Mouse (Mus musculus) midbrain, embryonic 12.5 days (tissue): ENCODE measurements around the gene Kctd21. TPM values are rescaled to one million over a fixed set of nuclear protein-coding genes. Genes with fewer than 3 reads are reported as not detected.

ENCODE experiments used
- ATAC-seq: fragments of 200-750 bp; cut with Nextera tagmentation; 2 replicates; pipeline ENCODE4 v1.8.0; 2017; ENCODE audit warnings: low read depth, moderate TSS enrichment, moderate library complexity; ENCODE audit not compliant: low FRiP score
- H3K27ac ChIP-seq: fragments of 300-500 bp; sonication (generic); replicated peaks from 2 replicates; pipeline ENCODE4 v1.5.1; 2016; ENCODE audit warnings: mild to moderate bottlenecking
- H3K27me3 ChIP-seq: fragments of 300-500 bp; sonication (generic); 2 replicates; pipeline ENCODE4 v1.6.1; 2016; ENCODE audit warnings: mild to moderate bottlenecking
- H3K36me3 ChIP-seq: fragments of 300-500 bp; sonication (generic); 2 replicates; pipeline ENCODE4 v1.6.1; 2016
- H3K4me1 ChIP-seq: fragments of 300-500 bp; sonication (generic); 2 replicates; pipeline ENCODE4 v1.6.1; 2016
- H3K4me2 ChIP-seq: fragments of 300-500 bp; sonication (generic); replicated peaks from 2 replicates; pipeline ENCODE4 v1.6.1; 2016; ENCODE audit warnings: mild to moderate bottlenecking, moderate library complexity
- H3K4me3 ChIP-seq: fragments of 300-500 bp; sonication (generic); 2 replicates; pipeline ENCODE4 v1.5.1; 2016; ENCODE audit warnings: mild to moderate bottlenecking
- H3K9ac ChIP-seq: fragments of 300-500 bp; sonication (generic); replicated peaks from 2 replicates; pipeline ENCODE4 v1.6.1; 2016; ENCODE audit warnings: mild to moderate bottlenecking, moderate library complexity
- H3K9me3 ChIP-seq: fragments of 300-500 bp; sonication (generic); 2 replicates; pipeline ENCODE4 v1.6.1; 2016; ENCODE audit warnings: mild to moderate bottlenecking
- WGBS: fragments of 180-500 bp; shearing (Covaris S2); methylation state at CpG from one replicate; pipeline ENCODE4 v1.1.7; 2016; 5-methylcytosine and 5-hydroxymethylcytosine counted together
- polyA plus RNA-seq: library from polyadenylated mRNA; unstranded; fragments of >200 nt; fragmentation: Nextera tagmentation; extraction: Ambion mirVana; gene quantifications from 2 replicates; pipeline ENCODE4 v1.2.1, GENCODE M21; 2016

Kctd21 gene
- polyA plus RNA-seq, 1 experiment from 2014 or later, result 5.1 TPM

DNA sequence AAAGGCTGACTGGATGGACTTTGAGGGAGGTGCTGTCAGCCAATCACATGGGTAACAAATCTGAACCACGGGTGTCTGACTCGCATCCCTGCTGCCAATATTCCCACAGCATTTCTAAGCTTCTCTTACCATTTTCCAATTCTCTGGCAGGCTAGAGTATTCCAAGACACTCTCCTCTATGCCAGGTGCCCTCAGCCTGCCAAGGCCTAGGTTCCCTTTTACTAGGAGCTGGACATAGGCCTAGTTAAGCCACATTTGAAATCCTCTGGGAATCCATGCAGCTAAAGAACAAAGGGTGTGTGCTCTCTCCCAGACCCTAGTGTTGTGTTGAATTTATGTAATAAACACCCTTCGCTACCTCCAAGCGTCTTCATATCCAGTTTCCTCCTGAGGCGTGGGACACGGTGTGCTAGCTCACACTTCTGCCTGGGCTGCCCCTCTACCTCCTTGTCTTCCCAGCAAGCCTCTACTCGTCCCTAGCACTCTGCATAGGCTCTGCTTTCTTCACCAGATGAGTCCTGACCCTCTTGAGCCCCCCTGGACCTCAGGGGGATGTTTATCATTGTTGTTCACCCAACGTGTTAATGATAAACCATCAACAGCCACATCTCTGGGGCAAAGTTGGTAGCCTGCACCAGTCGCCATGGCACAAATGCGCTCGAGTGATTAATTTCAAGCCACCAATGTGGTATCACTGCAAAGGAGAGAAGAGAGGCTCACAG lies 19.8 kb downstream of the Kctd21 start:
- WGBS, result 87% methylated on average over 11 of the region's 11 CpGs
- H3K9ac ChIP-seq, result no peak overlapping the region
- 0 out of 2 replicates have a peak, but pooled peaks cover 3% of the 10 kb centered on the region for H3K27me3 ChIP-seq
- H3K27ac ChIP-seq, result no peak overlapping the region
- ATAC-seq, result no peak
- 0 out of 2 replicates have a peak, but pooled peaks cover 8% of the 10 kb centered on the region for H3K36me3 ChIP-seq
- H3K9me3 ChIP-seq, result no peaks in the 10 kb centered on the region
- H3K4me2 ChIP-seq, result no peak overlapping the region
- peaks cover 9% of the 10 kb centered on the region; the same call in 1 of the 2 replicates for H3K4me1 ChIP-seq
- no peak overlapping the region for H3K4me3 ChIP-seq

DNA sequence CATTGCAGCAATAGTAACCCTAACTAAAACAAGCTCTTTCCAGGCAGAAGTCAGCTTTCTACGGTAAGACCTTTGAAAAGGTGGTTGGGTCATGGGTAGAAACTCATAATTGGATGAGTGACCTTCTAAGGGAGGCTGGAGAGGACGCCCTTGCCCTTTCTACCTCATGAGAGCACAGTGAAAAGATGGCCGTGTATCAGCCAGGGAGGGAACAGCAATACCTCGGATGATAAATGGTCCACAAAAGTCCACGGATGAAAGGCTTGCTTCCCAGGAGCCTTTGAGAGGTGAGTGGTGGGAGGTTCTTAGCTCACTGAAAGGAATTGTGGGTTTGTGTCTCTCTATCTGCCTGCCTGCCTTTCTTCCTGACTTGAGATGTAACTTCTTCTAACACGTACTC lies 21.2 kb downstream of the Kctd21 start:
- Histone ChIP-seq H3K27ac (no peak overlapping the region), H3K36me3 (no peaks in the 10 kb centered on the region), H3K4me1 (peaks cover 9% of the 10 kb centered on the region; the same call in 1 of the 2 replicates), H3K9me3 (no peaks in the 10 kb centered on the region), H3K4me2 (no peak overlapping the region), H3K4me3 (no peak overlapping the region), H3K9ac (no peak overlapping the region), H3K27me3 (0 out of 2 replicates have a peak, but pooled peaks cover 3% of the 10 kb centered on the region)
- WGBS, result 88% methylated on average over 6 of the region's 6 CpGs
- no peak for ATAC-seq

DNA sequence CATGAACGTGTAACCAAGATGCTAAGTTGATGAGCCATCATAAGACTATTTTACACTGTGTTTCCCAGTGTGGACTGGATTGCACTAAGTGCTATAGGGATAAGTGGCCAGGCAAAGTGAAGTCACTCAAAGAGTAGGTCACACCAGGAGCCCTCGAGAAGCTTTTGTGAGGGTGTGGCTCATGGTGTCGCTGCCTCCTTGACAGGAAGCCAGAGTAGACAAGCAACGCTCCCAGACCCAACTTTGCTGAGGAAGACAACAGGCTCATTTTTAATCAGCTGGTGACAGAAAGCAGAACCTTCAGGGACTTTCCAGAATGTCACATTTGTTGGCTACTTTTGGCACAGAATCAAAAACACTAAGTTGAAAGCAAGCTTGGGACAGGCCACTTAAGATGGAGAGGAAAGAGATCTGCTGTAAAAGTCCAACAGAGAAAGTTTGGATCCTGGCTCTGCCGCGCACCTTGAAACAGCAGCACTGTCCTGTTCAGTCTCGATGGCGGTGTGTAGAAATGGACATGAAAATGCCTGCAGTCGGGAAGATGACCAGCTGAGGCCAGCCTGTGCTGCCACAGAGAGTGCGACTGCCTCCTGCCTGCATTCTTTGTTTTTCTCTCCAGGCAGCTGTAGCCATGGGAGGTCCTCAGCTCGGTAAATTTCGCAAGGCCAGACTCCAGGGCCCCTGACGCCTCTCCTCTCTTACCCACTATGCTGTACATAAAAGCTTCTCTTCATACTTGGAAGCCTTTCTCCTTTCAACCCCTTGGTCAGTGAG lies 23.1 kb downstream of the Kctd21 start:
- no peak overlapping the region for H3K9ac ChIP-seq
- WGBS, result 46% methylated on average over 13 of the region's 13 CpGs
- H3K27ac ChIP-seq, result no peak overlapping the region
- H3K4me3 ChIP-seq, result no peak overlapping the region
- ATAC-seq, result no peak
- H3K9me3 ChIP-seq, result no peaks in the 10 kb centered on the region
- 0 out of 2 replicates have a peak, but pooled peaks cover 3% of the 10 kb centered on the region for H3K27me3 ChIP-seq
- H3K36me3 ChIP-seq, result no peaks in the 10 kb centered on the region
- peaks cover 11% of the 10 kb centered on the region; the same call in 1 of the 2 replicates for H3K4me1 ChIP-seq
- H3K4me2 ChIP-seq, result no peak overlapping the region

DNA sequence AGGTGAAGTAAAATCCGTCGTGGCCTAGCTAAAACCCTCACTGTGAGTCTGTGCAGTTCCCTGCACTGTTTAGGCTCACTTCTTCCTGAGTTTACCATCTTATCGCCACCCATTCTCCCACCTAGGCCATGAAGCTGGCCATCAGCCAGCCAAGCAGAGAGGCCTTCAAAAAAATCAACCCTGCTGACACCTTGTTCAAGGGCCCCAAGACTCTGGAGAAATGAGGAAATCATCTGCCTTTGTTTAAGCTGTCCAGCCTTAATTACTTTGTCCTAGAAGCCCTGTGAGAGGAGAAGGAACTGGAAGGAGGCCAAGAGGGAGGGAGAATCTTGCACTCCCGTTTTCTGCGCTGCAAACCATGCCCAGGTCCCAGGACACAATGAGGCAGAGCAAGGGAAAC lies 24.1 kb downstream of the Kctd21 start:
- no peaks in the 10 kb centered on the region for H3K36me3 ChIP-seq
- no peaks in the 10 kb centered on the region for H3K9me3 ChIP-seq
- no peak overlapping the region for H3K4me2 ChIP-seq
- 80% methylated on average over 5 of the region's 5 CpGs for WGBS
- ATAC-seq, result no peak
- H3K27me3 ChIP-seq, result 0 out of 2 replicates have a peak, but pooled peaks cover 3% of the 10 kb centered on the region
- H3K4me1 ChIP-seq, result peaks cover 6% of the 10 kb centered on the region; the same call in 1 of the 2 replicates
- H3K9ac ChIP-seq, result no peak overlapping the region
- H3K27ac ChIP-seq, result no peak overlapping the region
- H3K4me3 ChIP-seq, result no peak overlapping the region

DNA sequence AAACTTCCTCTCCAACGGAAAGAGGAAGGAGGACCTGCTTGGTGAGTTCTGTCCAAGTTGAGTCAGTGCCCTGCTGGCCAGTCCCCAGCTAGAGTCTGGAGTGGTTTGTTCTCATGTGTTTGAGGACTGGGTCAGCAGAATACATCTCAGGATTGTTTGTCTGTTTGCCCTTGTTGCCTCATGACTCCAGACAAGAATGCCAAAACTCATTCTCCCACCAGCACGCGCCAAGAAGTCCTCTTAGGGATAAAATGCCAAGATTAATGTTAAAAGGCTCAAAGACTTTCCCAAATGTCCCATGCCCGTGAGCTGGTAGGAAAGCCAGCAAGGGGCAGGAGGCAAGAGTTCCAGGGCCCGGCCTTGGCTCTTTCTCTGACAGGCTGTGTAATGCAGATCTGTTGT lies 24.7 kb downstream of the Kctd21 start:
- Histone ChIP-seq H3K4me1 (peaks cover 5% of the 10 kb centered on the region; the same call in 1 of the 2 replicates), H3K27me3 (0 out of 2 replicates have a peak, but pooled peaks cover 3% of the 10 kb centered on the region), H3K9me3 (no peaks in the 10 kb centered on the region), H3K4me3 (no peak overlapping the region), H3K36me3 (no peaks in the 10 kb centered on the region), H3K9ac (no peak overlapping the region), H3K4me2 (no peak overlapping the region), H3K27ac (no peak overlapping the region)
- WGBS, result 82% methylated on average over 5 of the region's 5 CpGs
- ATAC-seq, result no peak

DNA sequence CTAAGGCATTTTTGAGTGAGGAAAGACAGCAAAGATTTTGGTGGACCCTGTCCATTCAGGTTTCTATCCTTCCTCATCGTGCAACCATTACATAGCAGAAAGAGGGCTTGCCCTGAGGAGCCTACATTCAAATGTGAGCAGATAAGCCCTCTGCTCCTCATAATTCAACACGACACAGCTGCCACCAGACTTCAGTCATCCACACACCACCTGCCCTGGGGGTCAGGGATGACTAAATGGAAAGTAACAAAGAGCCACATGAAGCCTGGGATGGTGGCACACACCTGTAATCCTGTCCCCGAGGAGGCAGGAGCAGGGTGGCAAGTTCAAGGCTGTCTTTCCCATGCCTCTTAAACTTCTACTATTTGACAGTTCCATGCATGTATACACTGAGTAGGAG lies 25.7 kb downstream of the Kctd21 start:
- Histone ChIP-seq H3K9me3 (no peaks in the 10 kb centered on the region), H3K9ac (no peak overlapping the region), H3K4me3 (no peak overlapping the region), H3K4me2 (no peak overlapping the region), H3K36me3 (no peaks in the 10 kb centered on the region), H3K27me3 (0 out of 2 replicates have a peak, but pooled peaks cover 3% of the 10 kb centered on the region), H3K4me1 (peaks cover 5% of the 10 kb centered on the region; the same call in 1 of the 2 replicates), H3K27ac (no peak overlapping the region)
- ATAC-seq, result no peak
- WGBS, result 67% methylated on average over 3 of the region's 3 CpGs

DNA sequence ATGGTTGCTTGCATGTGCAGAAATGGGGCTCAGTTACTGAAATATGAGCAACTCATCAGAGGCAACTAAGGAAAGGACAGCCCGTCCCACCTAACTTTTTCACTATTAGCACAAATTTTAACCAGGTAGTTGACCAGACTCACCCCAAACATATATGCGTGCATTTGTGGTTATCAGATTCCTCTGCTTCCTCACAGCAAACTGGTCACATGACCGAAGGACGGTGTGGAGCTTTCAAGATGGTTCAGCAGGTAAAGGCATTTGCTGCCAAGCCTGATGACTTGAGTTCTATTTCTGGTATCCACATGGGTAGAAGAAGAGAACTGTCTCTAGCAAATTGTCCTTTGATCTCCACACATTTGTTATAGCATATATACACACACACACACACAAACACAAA lies 26.2 kb downstream of the Kctd21 start:
- 85% methylated on average over 4 of the region's 4 CpGs for WGBS

DNA sequence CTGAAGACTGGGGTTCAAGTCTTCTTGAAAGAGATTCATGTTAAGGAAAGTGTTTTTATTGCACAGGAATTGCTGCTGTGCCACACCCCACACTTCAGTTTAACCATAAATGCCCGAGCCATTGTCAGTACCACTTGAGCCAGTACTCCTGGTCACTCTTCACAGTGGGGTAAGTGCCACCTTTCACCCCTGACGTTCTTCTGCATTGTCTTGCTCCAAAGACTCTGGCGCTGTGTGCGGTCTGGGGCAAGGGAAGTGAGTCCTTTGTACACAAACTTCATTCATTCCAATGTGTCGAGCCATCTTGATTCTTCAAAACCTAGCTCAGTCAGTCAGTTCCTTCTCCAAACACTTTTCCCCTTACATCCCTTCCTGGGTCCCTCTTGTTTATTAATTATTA lies 28.0 kb downstream of the Kctd21 start:
- 72% methylated on average over 5 of the region's 5 CpGs for WGBS
- 0 out of 2 replicates have a peak, but pooled peaks cover 2% of the 10 kb centered on the region for H3K27me3 ChIP-seq
- no peak overlapping the region for H3K27ac ChIP-seq
- H3K4me2 ChIP-seq, result no peak overlapping the region
- no peaks in the 10 kb centered on the region for H3K9me3 ChIP-seq
- ATAC-seq, result no peak
- no peak overlapping the region for H3K4me3 ChIP-seq
- peaks cover 5% of the 10 kb centered on the region; the same call in 1 of the 2 replicates for H3K4me1 ChIP-seq
- no peak overlapping the region for H3K9ac ChIP-seq
- H3K36me3 ChIP-seq, result no peaks in the 10 kb centered on the region

More for the DNA sequence above, 26.2 kb downstream of the Kctd21 start:
- Histone ChIP-seq H3K9me3 (no peaks in the 10 kb centered on the region), H3K27ac (no peak overlapping the region), H3K27me3 (0 out of 2 replicates have a peak, but pooled peaks cover 3% of the 10 kb centered on the region), H3K4me1 (peaks cover 5% of the 10 kb centered on the region; the same call in 1 of the 2 replicates), H3K4me3 (no peak overlapping the region), H3K4me2 (no peak overlapping the region), H3K36me3 (no peaks in the 10 kb centered on the region), H3K9ac (no peak overlapping the region)
- ATAC-seq, result no peak

DNA sequence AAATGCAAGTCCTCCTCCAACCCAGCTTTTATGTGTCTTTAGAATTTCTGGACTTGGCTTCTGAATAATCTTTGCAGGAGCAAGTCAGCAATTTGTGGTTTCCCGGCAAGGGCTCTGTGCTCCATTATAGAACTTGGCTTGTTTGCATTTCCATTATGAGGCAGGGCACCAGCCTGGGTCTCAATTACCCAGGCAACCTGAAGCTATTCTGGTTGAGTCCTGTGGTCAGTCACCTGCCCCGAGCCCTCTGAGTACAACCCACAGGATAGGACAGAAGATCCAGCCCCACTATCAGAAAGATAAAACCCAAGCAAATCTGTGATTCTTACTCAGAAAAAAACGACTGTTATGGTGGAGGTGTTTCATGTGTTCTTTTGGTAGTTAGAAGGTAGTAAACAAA lies 28.8 kb downstream of the Kctd21 start:
- no peak for ATAC-seq
- H3K27ac ChIP-seq, result no peak overlapping the region
- H3K36me3 ChIP-seq, result no peaks in the 10 kb centered on the region
- H3K9me3 ChIP-seq, result no peaks in the 10 kb centered on the region
- H3K4me3 ChIP-seq, result no peak overlapping the region
- no peaks in the 10 kb centered on the region for H3K27me3 ChIP-seq
- no peak overlapping the region for H3K9ac ChIP-seq
- H3K4me2 ChIP-seq, result no peak overlapping the region
- 42% methylated on average over 3 of the region's 3 CpGs for WGBS
- H3K4me1 ChIP-seq, result peaks cover 3% of the 10 kb centered on the region; the same call in 1 of the 2 replicates

DNA sequence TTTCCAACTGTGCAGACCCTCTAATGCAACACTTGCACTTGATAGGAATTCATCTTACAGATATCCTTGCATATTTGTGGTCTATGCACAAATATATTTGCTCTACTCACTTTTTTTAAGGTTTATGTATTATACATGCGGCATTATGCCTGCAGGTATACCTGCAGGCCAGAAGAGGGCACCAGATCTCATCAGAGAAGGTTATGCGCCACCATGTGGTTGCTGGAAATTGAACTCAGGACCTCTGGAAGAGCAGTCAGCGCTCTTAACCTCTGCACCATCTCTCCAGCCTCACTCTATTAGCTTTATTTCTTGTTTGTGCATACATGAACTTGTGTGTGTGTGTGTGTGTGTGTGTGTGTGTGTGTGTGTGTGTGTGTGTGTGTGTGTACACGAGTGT lies 29.3 kb downstream of the Kctd21 start:
- Histone ChIP-seq H3K27me3 (no peaks in the 10 kb centered on the region), H3K36me3 (no peaks in the 10 kb centered on the region), H3K4me2 (no peak overlapping the region), H3K9me3 (no peaks in the 10 kb centered on the region), H3K4me3 (no peak overlapping the region), H3K4me1 (peaks cover 3% of the 10 kb centered on the region; the same call in 1 of the 2 replicates), H3K9ac (no peak overlapping the region), H3K27ac (no peak overlapping the region)
- ATAC-seq, result no peak
- 35% methylated on average over 4 of the region's 4 CpGs for WGBS

DNA sequence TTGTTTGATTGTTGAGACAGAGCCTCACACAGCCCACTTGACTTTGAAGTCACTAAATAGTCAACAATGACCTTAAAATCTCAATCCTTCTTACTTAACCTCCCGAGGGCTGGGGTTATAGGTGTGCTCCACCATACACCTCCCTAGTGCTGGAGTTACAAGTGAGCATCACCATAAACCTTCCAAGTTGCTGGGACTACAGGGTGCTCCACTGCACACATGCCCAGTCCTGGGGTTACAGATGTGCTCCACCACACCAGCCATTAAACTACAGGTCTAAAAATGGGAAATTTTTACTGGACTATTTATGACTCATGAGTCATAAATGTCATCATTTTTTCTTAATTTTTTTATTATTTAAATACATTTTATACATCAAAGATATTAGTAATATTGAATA lies 33.8 kb downstream of the Kctd21 start:
- Histone ChIP-seq H3K9me3 (no peaks in the 10 kb centered on the region), H3K27ac (no peak overlapping the region), H3K4me1 (peaks cover 6% of the 10 kb centered on the region), H3K4me3 (no peak overlapping the region), H3K9ac (no peak overlapping the region), H3K36me3 (no peaks in the 10 kb centered on the region), H3K27me3 (no peaks in the 10 kb centered on the region), H3K4me2 (no peak overlapping the region)
- 72% methylated on average over 1 of the region's 1 CpGs for WGBS
- ATAC-seq, result no peak

DNA sequence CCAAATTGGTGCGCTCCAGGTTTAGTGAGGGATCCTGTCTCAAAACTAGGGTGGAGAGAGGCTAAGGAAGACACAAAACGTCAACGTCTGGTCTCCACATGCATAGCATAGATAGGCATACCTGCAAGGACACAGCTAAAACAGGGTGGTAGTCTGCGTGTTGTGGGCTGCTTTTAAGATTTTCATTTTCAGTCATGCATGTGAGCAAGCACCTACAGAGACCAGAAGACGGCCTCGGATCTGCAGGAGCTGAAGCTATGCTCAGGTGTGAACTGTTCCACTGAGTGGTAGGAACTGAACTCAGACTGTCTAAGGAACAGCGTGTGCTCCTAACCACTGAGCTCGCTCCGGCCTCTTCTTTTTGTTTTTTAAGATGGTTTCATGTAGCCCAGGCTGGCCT lies 43.0 kb downstream of the Kctd21 start:
- Histone ChIP-seq H3K27ac (no peak overlapping the region), H3K4me3 (no peak overlapping the region), H3K27me3 (no peaks in the 10 kb centered on the region), H3K4me1 (peaks cover 19% of the 10 kb centered on the region), H3K4me2 (no peak overlapping the region), H3K36me3 (peaks cover 54% of the 10 kb centered on the region), H3K9me3 (no peaks in the 10 kb centered on the region), H3K9ac (no peak overlapping the region)
- ATAC-seq, result no peak
- WGBS, result 95% methylated on average over 9 of the region's 9 CpGs
